Mouse (Mus musculus): Measurements from ENCODE around the gene Fbxo10. TPM values are rescaled to one million over a fixed set of nuclear protein-coding genes. Genes with fewer than 3 reads are reported as not detected.
"Not testable (repeated sequence)": the region's sequence is repeated elsewhere in the genome, so short reads cannot be mapped to it uniquely, and the experiment has no call there.

Gene Fbxo10
- total RNA-seq, 1 experiment from 2014 or later = 7.5 TPM

DNA sequence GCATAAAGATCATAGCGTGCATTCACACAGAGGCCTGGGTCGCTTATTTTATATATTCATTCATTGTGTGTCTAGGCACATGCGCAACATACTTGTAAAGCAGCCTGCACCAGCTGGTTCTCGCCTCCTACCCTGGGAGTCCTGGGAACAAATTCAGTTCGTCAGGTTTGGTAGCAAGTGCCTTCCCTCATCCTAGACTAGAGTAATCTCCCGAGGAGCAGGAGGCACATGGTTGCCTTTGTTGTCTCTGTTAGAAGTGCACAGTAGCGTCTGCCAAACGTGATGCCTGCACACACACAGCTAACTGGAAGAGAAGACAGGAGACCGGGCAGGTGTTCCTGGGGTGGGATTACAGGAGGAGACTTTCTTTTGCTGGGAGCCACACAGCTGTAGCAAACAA is 36.4 kb downstream of the Fbxo10 start:
- DNase-seq = no peak

GRCm38 (mm10) chr4:45047286-45047887 is 37.0 kb downstream of the Fbxo10 start:
- DNase-seq = no peak

DNA sequence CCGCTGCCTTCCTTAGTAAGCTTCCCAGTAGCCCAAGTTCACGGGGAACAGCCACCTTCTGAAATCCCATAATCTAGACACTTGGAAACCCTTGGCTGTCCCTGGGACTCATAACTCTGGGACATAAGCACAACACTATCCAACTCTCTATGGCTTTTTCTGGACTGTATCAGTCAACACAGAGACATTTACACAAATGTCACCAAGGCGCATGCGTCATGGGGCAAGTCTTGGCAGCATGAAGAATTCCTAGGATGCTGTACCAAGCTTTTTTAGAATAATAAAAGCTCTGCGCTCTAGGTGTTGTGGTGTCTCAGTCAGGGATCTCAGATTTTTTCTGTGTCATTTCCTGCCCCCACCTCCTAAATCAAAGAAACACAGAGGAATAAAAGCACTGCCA is 37.7 kb downstream of the Fbxo10 start:
- no peak for DNase-seq

DNA sequence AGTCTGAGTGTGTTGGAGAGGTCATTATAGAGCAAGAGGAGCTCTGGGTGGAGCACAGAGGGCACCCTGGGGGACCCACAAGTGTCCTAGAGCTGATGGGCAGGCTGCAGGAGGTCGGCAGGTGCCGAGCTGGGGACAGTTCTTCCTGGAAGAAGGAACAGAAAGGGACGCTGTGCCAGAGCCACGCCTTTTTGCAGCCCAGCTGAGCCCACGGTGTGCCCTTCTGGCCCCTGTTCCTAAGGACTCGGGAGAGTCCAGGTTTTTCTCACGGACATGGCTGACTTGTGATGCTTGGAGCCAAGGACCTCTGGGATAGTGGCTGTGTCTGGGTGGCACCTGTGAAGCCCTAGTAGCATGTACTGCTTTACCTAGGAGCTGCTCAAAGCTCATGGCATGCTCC is 43.6 kb downstream of the Fbxo10 start:
- no peak for DNase-seq

DNA sequence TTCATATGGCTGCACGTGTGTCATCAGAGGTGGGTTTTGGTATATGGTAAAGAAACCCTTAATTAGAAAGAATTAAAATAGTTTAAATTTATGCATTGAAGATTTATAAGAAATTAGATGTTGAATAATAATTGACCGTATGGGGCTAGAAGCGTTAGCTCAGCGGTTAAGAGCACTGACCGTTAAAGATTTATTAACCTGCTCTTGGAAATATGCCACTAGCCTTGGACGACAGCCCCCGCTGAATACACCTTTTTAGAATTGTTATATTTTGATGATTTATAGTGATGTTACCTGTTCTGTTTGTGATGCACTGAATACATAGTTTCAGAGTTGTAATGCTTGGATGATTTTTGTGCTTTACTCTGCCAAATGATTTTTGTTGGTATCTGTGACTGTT is 44.9 kb downstream of the Fbxo10 start:
- not testable (repeated sequence) for DNase-seq

DNA sequence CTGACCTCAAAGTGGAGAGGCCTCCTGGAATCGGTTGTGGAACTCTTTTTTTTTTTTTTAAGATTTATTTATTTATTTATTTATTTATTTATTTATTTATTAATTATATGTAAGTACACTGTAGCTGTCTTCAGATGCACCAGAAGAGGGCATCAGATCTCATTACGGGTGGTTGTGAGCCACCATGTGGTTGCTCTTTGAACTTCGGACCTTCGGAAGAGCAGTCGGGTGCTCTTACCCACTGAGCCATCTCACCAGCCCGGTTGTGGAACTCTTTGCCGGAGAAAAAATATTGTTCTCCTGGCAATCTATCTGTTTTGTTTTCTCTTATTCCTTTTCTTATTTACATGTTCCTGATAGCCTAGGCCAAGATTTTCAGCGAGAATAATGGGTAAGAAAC is 45.5 kb downstream of the Fbxo10 start:
- DNase-seq = peak; percentile 43

DNA sequence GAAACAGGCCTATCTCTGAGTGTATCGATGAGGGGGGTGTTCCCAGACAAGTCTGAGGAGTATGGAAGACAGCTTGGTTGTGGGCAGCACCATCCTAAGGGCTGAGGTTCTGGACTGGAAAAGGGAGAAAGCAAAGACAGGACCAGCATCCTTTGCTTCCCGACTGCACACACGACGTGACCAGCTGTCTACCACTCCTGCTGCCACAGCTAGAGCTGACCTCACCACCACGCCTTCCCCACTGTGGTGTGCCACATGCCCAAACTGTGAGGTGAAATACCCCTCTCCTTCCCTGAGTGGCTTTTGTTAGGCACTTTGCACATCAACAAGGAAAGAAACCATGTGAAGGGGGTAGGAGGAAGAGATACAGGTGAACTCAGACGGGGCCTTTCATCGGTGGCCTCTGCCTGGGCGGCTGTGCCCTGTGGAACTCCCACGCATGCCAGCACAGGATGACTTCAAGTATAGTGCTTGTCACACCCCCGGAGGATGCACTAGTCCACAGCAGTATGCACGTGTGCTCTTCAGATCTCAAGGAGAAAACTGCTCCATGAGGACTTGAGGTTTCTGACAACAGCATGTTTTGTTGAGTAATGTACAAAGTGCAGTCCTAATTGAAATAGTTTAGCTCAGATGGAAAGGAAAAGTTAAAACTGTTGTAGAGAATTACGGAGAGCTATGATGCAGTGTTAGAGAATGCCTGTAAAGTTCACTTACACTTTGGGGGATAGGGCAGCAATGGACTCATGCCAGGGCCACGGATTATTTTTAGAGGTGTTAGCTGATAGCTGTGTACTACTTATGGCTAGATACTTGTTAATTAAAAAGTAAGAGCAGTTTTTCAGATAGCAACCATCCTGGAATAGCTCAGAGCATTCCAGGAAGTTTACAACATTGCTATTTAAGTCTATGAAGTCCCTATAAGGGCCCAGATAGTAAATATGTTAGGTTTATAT is 46.7 kb downstream of the Fbxo10 start:
- DNase-seq = no peak

DNA sequence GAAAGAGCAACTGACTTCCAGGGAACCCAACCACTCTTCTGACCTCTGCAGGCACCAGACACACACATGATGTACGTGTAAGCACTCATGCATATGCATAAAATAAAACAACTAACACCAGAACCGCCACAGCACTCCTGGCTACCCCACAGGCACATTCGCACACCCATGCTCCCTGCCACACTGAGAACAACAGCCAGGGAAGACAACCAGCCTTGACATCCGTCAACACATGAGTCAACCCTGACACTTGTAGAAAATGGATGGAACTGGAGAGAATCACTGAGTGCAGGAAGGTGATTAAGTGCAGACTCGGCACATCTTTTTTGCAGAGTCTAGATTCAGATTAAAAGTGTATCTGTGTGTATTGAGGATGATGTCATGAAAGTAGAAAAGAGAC is 47.8 kb downstream of the Fbxo10 start:
- peak; percentile 42 for DNase-seq

DNA sequence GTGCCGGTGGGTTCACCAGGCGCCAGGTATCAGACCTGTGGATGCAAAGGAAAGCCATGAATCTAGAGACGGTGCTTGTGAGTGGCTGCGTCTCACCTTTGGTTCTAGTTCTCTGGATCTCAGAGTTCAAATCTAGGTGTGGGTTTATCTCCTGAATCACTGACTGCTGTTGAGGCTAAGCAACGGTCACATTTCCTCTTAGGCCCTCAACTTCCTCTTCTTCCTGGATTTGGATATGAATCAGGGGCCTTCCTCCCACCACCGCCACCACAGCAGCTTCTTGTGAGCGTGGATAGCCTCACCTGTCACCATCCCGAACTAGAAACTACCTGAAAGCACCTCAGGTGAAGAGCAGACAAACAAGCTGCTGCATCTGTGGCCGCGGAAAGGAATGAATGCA is 48.4 kb downstream of the Fbxo10 start:
- no peak for DNase-seq

DNA sequence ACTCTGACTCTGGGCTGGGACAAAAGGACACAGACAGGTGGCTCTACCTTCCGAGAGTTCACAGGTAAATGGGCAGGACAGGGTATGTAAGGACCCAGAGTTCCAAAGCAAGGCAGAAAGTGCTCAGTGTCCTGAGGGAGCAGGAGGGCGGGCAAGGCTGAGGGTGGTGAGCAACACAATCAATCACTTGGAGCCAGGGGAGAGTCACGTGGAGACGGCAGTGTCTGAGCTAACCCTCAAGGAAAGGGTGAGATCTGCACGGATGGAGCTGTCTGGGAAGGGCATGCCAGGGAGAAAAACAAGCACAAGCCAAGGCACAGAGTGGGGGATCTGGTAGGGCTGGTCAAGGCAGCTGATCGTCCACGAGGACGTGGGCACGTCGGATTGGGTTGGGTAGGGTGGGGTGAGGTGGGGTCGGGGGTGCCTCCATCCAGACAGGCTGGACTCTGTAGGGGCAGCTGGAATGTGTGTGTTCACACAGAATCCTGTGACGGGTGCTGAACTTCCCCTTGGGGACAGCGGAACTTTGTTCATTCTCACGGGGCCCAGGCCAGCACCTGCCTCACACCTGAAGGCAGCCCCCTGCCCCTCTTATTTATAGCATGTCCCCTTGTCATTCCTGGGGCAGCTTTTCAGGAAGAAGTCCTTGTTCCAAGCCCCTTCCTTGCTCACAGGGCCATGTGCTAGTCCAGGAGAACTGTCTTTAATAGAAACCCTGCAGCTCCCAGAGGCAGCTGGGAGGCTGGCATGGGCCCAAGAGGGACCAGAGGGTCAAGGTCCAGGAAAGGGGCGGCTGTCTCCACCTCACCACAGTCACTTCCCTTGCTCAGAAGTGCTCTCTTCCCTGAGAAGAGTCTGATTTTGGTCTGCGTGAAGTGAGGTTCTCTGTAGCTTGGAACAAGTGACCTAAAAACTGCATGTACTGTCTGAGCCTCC is 49.4 kb downstream of the Fbxo10 start:
- peak; percentile 81 for DNase-seq

- DNase-seq = no peak
These were observed 51.8 kb downstream of the Fbxo10 start for GRCm38 (mm10) chr4:45032586-45032985.

DNA sequence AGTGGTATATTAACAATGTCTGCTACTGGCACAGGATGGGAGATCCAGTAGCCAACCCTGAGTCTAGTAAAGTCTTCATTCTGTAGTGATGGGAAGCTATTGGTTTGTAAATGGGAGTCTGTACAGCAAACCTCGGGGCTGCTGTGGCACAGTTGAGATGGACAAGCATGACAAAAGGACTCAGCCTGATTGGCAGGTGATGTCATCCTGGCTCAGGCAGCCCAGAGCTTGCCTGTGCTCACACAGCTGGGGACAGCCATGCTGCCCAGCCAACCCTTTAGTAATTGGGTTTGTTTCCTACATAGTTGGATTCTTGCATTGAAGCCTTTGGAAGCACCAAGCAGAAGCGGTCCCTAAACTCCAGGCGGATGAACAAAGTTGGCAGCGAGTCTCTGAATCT is 57.9 kb downstream of the Fbxo10 start:
- no peak for DNase-seq

- no peak for DNase-seq
These were observed 65.4 kb downstream of the Fbxo10 start for GRCm38 (mm10) chr4:45019009-45019408.

DNA sequence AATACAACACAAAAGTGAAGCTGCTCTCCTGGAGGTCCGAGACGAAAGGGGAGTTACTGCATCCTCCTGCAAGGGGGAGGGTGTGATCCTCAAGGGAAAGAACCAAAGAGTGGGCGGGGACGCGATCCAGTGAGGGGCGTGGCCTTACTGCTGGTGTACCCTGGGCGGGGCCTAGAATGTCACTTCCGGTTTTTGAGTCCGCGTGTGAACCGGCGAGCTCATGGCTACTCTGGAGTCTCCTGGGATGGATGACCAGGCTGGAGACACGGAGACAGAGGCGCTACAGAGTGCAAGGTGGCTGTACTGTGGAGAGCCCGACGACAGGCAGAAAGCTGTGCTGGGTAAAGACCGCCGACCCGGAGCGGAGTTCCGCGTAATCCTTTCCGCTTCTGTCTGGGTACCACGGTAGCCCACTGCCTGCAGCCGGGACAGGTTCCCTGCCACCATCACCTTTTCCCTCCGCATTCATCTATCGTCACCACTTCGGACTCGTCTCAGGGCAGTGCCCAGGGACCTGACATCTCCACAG is 65.9 kb downstream of the Fbxo10 start, which contains the start of gene Polr1e:
Gene Polr1e (plus strand): TSS at position 132 of the 529 bp plus-strand sequence.
- peak; percentile 96 for DNase-seq

GRCm38 (mm10) chr4:45015615-45016014 is 68.8 kb downstream of the Fbxo10 start:
- peak; percentile 68 for DNase-seq

- DNase-seq = no peak
These were observed 70.9 kb downstream of the Fbxo10 start for GRCm38 (mm10) chr4:45013537-45013936.

GRCm38 (mm10) chr4:45013031-45013431 is 71.4 kb downstream of the Fbxo10 start:
- peak; percentile 49 for DNase-seq

DNA sequence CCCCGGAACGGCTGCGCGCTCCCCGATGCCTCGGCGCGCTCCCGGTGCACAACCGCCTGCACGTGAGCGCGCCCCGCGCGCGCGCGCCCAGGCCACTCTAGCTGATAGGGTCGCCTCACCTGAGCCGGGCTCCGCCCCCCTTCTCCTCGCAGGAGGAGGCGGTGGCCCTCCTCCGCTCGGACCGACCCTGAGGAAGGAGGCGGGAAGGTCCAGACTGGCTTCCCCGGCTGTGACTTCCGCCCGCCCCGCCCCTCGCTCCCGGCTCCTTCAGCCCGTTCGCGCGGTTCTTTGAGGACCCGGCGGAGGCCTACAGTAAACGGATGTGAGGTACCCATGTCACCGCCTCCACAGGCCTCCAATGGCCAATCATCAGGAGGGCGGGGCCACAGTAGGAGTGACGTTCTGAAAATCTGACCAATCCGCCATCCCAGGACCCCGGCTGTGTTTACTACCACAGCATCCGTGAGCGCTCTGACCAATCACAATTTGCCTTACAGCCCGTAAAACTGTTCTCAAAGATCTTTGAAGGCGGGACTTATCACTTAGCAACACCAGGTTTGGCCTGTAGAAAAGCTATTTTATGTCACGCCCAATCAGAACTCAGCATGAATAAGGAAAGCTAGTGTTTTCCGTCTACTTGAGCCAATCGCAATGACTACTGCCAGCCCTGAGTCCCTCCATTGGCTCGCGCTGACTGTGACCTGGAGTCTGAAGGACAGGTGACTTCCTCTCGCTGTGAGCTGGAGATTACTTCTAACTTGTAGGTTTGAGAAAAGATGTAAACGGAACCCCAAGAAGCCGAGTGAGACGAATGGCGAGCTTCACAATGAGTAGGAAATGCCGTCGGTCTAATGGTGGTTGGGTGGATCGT is 72.1 kb downstream of the Fbxo10 start, which contains the start of gene Zbtb5:
Gene Zbtb5 (minus strand): TSS at position 308 of the 871 bp plus-strand sequence.
- DNase-seq = peak; percentile 99

- peak; percentile 87 for DNase-seq
These were observed 72.8 kb downstream of the Fbxo10 start for GRCm38 (mm10) chr4:45011581-45012104.

- DNase-seq = peak; percentile 45
These were observed 73.5 kb downstream of the Fbxo10 start for GRCm38 (mm10) chr4:45010806-45011415.

All from adrenal gland, postnatal 14 days (tissue).